Mouse (Mus musculus): ENCODE measurements around the gene Rasa2.
"Not testable (repeated sequence)": the region's sequence is repeated elsewhere in the genome, so short reads cannot be mapped to it uniquely, and the experiment has no call there.

Rasa2 gene

DNA sequence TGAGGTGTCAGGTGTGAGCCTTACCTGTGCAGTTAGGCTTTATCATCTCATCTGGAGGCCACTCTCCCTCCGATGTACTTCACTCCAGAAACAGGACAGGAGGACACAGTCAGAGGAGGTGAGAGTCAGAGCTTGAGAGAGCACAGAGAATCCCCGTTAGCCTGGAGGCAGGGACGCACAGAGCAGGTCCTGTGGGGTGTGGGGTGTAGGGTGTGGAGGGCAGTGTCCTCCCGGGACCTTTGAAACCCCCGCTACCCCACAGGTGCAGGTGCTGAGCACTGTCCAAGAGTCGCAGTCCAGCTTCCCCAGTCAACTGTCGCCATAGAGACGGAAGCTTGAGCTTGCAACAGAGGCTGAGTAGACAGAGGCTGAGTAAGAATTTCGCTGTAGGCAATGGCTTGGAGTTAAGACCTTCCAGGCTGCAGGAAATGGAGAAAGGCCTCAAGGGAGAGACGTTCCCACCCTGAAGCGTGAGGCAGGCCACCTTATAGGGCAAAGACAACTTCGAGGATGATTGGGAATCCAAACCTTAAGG, 106.4 kb downstream of the Rasa2 start, which contains the start of gene Gm28729:
Gene Gm28729 (minus strand): TSS at position 293 of the 535 bp plus-strand sequence.
- DNase-seq (ENCODE audit: low spot score): no peak

DNA sequence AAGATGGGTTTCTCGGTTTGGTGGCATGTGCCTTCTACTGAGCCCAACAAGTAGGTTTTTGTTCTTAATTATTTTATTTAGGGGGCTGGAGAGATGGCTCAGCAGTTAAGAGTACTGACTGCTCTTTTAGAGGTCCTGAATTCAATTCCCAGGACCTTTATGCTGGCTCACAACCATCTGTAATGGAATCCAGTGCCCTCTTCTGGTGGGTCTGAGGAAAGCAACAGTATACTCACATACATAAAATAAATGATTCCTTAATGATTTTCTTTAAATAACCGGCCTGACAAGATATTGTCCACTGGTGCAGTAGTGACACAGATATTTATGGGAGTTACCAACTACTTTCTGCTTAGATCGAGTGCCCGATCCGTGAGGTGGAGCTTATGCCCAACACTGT, 108.3 kb downstream of the Rasa2 start:
- DNase-seq (ENCODE audit: low spot score): no peak

DNA sequence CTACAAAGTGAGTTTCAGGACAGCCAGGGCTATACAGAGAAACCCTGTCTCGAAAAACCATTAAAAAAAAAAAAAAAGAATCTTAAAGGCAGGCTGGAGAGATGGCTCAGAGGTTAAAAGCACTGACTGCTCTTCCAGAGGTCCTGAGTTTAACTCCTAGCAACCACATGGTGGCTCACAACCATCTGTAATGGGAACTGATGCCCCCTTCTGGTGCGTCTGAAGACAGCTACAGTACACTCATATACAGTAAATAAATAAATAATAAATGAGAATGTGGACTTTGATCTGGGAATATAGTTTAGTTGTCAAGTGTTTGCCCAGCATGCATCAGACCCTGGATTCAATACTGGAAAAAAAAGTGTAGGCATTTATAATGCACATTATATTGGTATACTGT, 109.8 kb downstream of the Rasa2 start:
- not testable (repeated sequence) for DNase-seq (ENCODE audit: low spot score)

DNA sequence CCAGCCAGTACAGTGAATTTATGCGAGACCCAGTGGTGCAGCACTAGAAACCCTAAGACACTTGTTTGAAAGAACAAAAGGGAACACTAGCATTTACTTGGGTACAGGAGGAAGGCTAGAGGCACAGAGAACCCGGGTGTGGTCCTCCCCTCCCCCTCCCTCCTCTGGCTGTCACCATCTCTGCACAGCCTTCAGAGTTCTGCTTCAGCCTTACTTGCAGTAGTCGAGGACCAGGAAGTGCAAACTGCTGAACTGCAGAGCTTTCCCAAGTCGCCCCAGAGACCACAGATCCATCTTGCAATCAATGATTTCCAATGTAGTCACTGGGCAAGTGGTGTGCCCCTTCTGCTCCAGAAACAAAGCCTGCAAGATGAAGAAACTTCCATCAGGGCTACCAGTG, 114.0 kb downstream of the Rasa2 start:
- no peak for DNase-seq (ENCODE audit: low spot score)

DNA sequence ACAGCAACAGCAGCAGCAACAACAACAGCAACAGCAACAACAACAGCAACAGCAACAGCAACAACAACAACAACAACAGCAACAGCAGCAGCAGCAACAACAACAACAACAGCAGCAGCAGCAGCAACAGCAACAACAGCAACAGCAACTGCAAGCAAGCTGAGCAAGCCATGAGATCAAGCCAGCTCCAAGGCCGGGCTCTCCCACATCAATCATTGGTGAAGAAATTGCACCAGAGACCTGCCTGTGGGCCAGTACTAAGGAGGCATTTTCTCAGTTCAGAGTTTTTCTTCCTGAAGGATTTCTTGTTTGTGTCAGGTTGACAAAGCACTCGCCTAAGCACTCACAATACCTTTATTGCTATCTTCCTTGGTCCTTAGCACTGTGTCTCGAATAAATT, 114.6 kb downstream of the Rasa2 start:
- DNase-seq (ENCODE audit: low spot score): no peak

DNA sequence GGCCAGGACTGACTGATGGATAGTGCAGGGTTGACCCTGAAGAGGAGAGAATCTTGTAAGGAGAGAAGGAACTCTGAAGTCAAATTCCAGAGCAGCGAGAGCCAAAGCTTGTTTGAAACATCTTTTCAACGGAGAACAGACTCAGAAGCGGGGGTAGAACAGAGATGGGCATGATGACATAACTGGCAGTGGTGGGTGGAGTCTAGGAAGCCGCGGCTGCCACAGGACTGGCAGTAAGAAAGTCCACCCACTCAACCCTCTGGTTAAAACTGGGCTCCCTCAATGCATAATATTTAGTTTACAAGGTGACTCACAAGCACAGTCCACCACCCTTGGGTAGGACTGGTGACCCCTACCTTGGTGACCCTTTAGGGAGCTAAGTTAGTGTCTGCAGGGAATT, 115.7 kb downstream of the Rasa2 start:
- no peak for DNase-seq (ENCODE audit: low spot score)

DNA sequence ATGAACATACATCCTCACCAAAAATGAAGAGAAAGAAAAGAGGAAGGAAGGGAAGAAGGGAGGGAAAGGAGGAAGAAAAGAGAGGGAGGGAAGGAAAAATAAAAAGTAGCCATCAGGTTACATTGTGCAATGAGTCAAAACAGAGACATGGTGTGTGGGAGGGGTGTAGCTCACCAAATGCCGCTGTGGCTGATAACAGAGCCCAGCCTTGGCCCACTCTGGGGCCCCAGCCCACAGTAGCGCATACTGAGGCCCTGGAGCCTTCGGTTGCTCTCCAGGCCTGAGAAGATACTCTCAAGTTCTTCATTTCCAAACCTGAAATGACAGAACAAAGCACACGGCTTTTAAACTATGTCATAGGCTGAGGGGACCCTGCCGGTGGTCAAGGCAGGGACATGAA, 117.1 kb downstream of the Rasa2 start:
- no peak for DNase-seq (ENCODE audit: low spot score)

DNA sequence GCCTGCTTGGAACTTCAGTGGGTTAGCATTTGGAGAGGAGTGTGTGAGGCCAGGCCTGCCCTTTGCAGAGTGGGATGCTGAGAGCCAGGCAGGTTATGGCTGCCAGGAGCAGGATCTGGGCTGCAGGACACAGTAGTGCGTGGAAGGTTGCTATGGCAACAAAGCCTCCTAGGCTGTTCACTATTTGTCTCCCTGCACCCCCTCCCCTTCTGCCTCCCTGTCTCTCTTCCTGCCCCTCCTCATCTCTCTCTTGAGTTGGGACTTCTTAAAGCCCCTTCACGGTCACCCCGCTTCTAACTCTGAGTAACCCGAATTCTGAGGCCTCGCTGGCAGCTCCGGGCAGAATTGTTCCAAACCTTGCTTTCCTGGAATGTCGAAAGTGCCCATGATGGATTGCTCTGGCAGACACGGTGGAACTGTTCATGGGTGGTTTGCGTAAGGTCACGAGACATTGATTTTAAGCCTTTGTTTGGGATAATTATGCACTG, 125.4 kb downstream of the Rasa2 start:
- DNase-seq (ENCODE audit: low spot score): peak; percentile 41

DNA sequence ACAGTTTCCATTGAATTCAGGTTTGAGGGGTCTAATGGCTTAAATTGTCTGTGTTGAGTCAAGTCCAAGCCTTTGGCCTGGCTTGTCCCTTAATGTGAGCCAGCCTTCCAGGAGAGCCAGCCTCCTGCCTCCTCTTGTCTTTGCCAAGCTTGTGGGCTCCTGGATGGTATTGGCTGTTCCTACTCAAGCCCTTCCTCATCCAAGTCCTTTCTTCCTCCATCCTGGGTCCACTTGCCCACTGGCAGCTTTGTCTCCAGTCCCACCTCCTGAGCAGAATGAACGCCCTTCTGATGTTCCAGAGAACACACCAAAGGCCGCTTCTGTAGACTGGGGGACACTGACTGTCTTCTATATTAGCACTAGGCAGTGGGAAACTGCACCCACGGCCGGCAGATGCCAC, 126.3 kb downstream of the Rasa2 start:
- no peak for DNase-seq (ENCODE audit: low spot score)

DNA sequence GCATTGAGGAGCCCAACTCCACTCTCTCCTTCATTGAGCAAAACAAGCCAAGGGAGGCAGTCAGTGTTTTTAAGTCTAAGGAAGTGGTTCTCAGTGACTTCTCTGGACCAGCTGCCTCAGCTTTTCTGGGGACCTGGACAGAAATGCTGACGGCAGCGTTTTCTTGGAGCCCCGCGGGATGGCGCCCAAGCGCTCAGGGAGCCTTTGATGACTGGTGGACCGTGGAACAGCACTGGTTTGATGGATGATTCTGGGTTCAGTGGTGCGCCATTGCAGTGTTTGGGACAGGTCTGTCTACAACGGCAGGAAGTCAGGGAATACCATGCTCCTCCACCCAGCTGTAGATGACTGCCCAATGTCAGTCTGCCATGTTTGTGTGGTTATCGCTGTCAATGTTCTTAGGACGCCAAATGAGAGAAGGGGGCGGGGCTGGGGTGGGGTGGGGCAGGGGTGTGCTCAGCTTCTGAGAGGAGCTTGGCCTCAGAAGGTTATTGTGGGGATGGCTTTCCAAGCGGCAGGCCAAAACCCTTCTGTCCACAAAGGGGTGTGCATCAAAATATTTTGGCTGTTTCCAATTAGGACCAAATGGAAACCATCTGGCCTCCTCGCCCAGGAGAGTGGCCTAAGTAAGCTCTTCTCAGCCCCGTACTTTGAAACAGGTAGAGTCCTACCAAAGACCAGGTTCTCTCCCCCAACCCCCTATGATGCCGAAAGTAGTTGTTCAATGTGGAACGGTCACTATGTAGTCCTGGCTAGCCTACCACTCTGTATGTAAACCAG, 127.1 kb downstream of the Rasa2 start:
- no peak for DNase-seq (ENCODE audit: low spot score)

DNA sequence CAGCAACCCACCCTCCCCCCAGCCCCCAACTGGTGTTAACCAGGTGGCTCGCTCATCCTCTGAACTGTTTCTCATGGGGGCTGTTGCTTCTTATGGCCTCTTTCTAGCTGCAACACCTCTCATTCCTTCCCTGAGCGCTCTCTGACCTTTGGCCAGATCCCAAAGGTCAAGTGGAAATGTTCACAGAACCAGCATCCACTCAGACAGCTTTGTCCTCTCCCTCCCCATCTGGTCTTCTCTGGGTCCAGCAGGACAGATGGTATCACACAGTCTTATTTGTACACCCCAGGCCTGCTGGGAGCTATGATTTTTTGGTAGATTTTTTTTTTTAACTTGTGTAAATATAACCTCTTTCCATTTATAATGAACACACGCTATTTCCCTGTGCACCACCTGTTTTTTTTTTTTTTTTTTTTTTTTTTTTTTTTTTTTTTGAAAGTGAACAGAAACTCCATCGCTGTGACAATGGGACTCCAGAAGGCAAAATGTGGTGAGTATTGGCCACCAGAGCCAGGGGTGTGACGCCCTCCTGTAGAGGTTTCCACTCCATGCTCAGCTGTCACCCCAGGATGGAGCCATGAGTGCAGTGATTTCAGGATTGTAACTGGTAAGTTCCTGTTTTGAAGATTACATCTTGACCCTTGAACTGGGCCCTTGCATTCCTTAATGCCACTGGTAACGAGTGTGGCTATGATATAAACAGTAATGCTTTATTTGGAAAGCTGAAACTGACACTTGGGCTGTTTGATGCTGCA, 128.4 kb downstream of the Rasa2 start:
- no peak for DNase-seq (ENCODE audit: low spot score)

DNA sequence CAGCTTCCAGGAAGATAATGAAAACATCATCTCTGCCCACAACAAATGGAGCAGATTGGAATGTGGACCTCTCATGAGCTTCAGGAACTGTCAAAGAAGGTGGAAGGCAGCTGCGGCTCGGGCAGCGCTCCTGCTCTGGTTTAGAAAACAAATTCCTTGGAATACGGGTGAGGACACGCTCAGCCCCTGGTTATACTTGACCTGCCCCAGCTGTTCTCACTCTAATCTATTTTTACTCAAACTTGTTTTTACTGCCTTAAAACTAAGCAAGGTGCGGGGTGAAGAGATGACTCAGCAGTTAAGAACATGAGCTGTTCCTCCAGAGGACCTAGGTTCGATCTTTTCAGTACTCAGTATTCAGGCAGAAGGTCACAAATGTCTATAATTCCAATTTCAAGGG, 130.2 kb downstream of the Rasa2 start:
- DNase-seq (ENCODE audit: low spot score): no peak

DNA sequence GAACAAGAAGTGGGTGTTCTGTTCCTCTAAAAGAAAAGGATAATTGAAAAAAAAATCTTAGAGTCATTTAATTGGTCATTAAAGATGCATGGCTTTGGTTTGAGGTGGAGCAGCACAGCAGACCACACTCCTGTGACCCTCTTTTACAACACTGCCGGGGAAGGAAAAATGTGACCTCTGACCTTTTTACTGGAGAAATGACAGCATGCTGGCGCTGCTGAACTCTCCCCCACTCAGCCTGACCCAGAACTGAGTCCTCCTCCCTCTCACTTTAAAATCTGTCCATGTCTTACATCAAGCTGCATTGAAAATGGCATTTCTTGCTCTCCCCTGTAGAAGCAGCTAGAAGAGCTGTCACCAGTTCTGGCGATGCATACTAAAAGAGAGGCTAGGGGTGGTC, 138.2 kb downstream of the Rasa2 start:
- DNase-seq (ENCODE audit: low spot score): no peak

DNA sequence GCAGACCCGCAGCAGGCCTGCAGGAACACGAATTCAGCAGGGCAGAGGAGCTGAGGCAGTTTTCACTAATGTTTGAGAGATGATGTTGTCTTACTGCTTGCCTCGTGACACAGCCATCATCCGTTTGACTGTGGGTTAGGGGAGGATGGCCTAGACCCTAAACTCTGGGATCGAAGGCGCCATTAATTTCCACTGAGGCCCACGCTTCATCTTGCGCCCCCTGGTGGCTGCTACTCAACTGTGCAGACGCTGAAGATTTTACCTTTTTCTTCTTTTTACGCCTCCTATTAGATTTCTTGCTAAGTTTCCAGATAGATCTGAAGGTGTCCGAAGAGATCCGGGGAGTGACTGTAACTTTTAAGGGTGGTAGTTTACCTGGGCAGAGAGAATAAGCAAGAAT, 139.6 kb downstream of the Rasa2 start:
- DNase-seq (ENCODE audit: low spot score): no peak
